Mouse (Mus musculus) ES-E14 (cell line): ENCODE results near the gene Spam1.

ENCODE experiments used
- CHD2 ChIP-seq: IDR thresholded peaks from 2 replicates; pipeline ENCODE4 v1.6.1; 2014; ENCODE audit warnings: mild to moderate bottlenecking, low read depth, low read length, inconsistent platforms
- HCFC1 ChIP-seq: IDR thresholded peaks from 2 replicates; pipeline ENCODE4 v1.6.1; 2012; ENCODE audit warnings: low read length, inconsistent platforms, borderline replicate concordance; ENCODE audit not compliant: insufficient read depth
- MAFK ChIP-seq: IDR thresholded peaks from 2 replicates; pipeline ENCODE4 v1.6.1; 2014; ENCODE audit warnings: mild to moderate bottlenecking, low read depth, low read length, inconsistent platforms; ENCODE audit not compliant: insufficient read depth
- ZC3H11A ChIP-seq: IDR thresholded peaks from 2 replicates; pipeline ENCODE4 v1.6.1; 2012; ENCODE audit warnings: low read depth, mild to moderate bottlenecking, inconsistent platforms, low read length, borderline replicate concordance
- ZNF384 ChIP-seq: IDR thresholded peaks from 2 replicates; pipeline ENCODE4 v1.6.1; 2012; ENCODE audit warnings: low read depth, low read length, inconsistent platforms

- TF ChIP-seq HCFC1 (no peak), CHD2 (no peak), ZNF384 (no peak), ZC3H11A (no peak), MAFK (no peak)
Observed at GRCm38 (mm10) chr6:24779182-24779581, 11.8 kb upstream of the Spam1 start.
